Mouse (Mus musculus) liver, embryonic 12.5 days (tissue): ENCODE data around the gene Tnxb. TPM values are rescaled to one million over a fixed set of nuclear protein-coding genes. Genes with fewer than 3 reads are reported as not detected.

Experiments used
- ATAC-seq: fragments of 200-750 bp; cut with Nextera tagmentation; 2 replicates; pipeline ENCODE4 v1.8.0; 2017; ENCODE audit warnings: moderate number of reproducible peaks, mild to moderate bottlenecking, moderate library complexity
- H3K27ac ChIP-seq: fragments of 300-500 bp; sonication (generic); 2 replicates; pipeline ENCODE4 v1.5.1; 2016; ENCODE audit warnings: mild to moderate bottlenecking
- H3K27me3 ChIP-seq: fragments of 300-500 bp; sonication (generic); replicated peaks from 2 replicates; pipeline ENCODE4 v1.6.1; 2016; ENCODE audit warnings: mild to moderate bottlenecking, moderate library complexity
- H3K36me3 ChIP-seq: fragments of 300-500 bp; sonication (generic); 2 replicates; pipeline ENCODE4 v1.6.1; 2016; ENCODE audit warnings: mild to moderate bottlenecking, moderate library complexity
- H3K4me1 ChIP-seq: fragments of 300-500 bp; sonication (generic); 2 replicates; pipeline ENCODE4 v1.6.1; 2016
- H3K4me2 ChIP-seq: fragments of 300-500 bp; sonication (generic); 2 replicates; pipeline ENCODE4 v1.6.1; 2016; ENCODE audit warnings: mild to moderate bottlenecking, moderate library complexity
- H3K4me3 ChIP-seq: fragments of 300-500 bp; sonication (generic); 2 replicates; pipeline ENCODE4 v1.5.1; 2016; ENCODE audit warnings: mild to moderate bottlenecking, moderate library complexity
- H3K9ac ChIP-seq: fragments of 300-500 bp; sonication (generic); 2 replicates; pipeline ENCODE4 v1.6.1; 2016; ENCODE audit warnings: mild to moderate bottlenecking, moderate library complexity
- H3K9me3 ChIP-seq: fragments of 300-500 bp; sonication (generic); replicated peaks from 2 replicates; pipeline ENCODE4 v1.6.1; 2016; ENCODE audit warnings: mild to moderate bottlenecking, moderate library complexity
- WGBS: fragments of 180-500 bp; shearing (Covaris S2); methylation state at CpG from one replicate; pipeline ENCODE4 v1.1.7; 2016; ENCODE audit not compliant: insufficient replicate concordance; 5-methylcytosine and 5-hydroxymethylcytosine counted together
- polyA plus RNA-seq: library from polyadenylated mRNA; unstranded; fragments of >200 nt; fragmentation: Nextera tagmentation; extraction: Ambion mirVana; gene quantifications from 2 replicates; pipeline ENCODE4 v1.2.1, GENCODE M21; 2016

The Tnxb gene
- polyA plus RNA-seq, 1 experiment from 2014 or later: 0.05 TPM

- peaks cover 21% of the 10 kb centered on the region for H3K36me3 ChIP-seq
- no peak for ATAC-seq
- H3K4me3 ChIP-seq: peak overlapping the region; percentile 95
- H3K27me3 ChIP-seq: peaks cover 12% of the 10 kb centered on the region; the same call in 1 of the 2 replicates
- H3K4me1 ChIP-seq: peaks cover 40% of the 10 kb centered on the region
- H3K27ac ChIP-seq: peak overlapping the region; percentile 75
- no peaks in the 10 kb centered on the region for H3K9me3 ChIP-seq
- peak overlapping the region; percentile 94 for H3K4me2 ChIP-seq
- H3K9ac ChIP-seq: peak overlapping the region; percentile 73
- 41% methylated on average over 10 of the region's 10 CpGs for WGBS
Observed at GRCm38 (mm10) chr17:34645256-34645829, 25.0 kb upstream of the Tnxb start.

- 56% methylated on average over 30 of the region's 30 CpGs for WGBS
- peaks cover 12% of the 10 kb centered on the region; the same call in 1 of the 2 replicates for H3K27me3 ChIP-seq
- peaks cover 27% of the 10 kb centered on the region for H3K36me3 ChIP-seq
- H3K27ac ChIP-seq: 0 out of 2 replicates have a peak overlapping the region, but pooled peaks have one; percentile 15
- peak overlapping the region; percentile 94 for H3K4me2 ChIP-seq
- no peak for ATAC-seq
- H3K9me3 ChIP-seq: no peaks in the 10 kb centered on the region
- peak overlapping the region; percentile 95 for H3K4me3 ChIP-seq
- H3K4me1 ChIP-seq: peaks cover 40% of the 10 kb centered on the region
- 0 out of 2 replicates have a peak overlapping the region, but pooled peaks have one; percentile 15 for H3K9ac ChIP-seq
Observed at GRCm38 (mm10) chr17:34645831-34646511, 24.4 kb upstream of the Tnxb start.

DNA sequence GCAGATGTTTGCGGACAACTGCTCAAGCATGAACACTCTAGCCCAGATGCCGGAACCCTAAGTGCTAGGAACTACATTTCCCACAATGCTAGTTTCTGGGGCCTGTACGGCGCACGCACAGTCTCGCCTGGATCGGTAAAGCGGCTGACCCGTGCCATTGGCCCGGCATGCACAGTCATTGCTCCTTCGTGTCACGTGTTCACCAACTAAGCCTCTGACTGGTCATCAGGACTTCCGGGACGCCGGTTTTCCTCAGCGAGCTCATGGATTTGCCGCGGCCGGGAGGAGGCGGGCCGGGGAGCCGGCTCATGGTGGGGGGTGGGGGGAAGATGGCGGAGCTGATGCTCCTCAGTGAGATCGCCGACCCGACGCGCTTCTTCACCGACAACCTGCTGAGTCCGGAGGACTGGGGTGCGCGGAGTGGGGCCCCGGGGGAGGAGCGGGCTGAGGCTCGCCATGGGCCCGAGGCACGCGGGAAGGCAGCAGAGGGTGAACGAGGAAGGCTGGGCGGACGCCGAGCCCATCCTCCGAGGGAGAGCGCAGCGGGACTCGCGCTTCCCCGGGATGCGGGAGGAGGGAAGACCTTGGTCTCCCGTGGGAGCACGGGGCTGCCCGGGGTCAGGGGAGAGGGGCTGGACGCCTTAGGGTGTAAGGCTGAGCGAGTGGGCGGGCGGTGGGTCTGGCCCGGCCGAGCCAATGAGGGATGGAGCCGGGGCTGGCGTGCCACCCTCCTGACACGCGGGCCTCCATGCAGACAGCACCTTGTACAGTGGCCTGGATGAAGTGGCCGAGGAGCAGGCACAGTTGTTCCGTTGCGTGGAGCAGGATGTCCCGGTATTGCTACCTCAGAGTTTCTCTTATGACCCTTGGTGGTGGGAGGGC is 23.2 kb upstream of the Tnxb start, which contains the start of gene Atf6b:
TSS of gene Atf6b (plus strand) at position 241 of the 882 bp plus-strand sequence.
- Histone ChIP-seq H3K9ac (peak within 1 kb of the TSS; percentile 86), H3K9me3 (no peaks in the 10 kb centered on the region), H3K27ac (peak within 1 kb of the TSS; percentile 72), H3K4me2 (peak within 1 kb of the TSS; percentile 94), H3K36me3 (peaks cover 39% of the 10 kb centered on the region), H3K4me1 (peaks cover 40% of the 10 kb centered on the region), H3K4me3 (peak within 1 kb of the TSS; percentile 95), H3K27me3 (peaks cover 5% of the 10 kb centered on the region; the same call in 1 of the 2 replicates)
- peak; percentile 97 for ATAC-seq
- WGBS: 1% methylated on average over 65 of the region's 66 CpGs

DNA sequence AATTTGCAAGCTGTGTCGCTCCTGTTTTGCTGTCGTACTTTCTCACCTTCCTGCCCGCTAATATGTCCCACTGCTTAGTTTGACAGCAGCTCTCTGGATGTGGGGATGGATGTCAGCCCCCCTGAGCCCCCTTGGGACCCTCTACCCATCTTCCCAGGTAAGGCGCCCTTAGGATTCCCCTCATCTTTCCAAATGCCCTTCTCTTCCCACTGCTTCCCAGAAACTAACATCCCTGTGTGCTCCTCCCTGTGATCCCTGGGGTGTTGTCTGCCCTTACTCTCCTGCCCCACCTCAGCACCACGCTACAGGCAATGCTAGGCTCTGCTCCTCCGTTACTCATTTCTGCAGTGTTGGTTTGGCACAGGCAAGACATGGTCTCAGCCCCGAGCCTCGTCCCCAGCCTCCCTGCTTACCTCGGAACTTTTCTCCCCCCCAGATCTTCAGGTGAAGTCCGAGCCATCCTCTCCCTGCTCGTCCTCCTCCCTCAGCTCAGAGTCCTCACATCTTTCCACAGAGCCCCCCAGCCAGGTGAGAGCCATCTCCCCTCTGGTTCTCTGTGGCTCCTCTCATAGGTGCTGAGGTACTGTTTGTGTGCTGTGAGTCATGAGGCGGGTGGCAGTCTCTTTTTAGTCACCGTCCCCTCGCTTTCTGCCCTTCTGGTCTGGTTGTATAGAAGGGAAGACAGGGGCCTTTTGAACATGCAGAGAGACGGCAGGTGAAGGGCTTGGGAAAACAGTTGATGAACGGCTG is 22.0 kb upstream of the Tnxb start:
- 81% methylated on average over 16 of the region's 16 CpGs for WGBS
- no peak for ATAC-seq
- H3K4me1 ChIP-seq: peaks cover 40% of the 10 kb centered on the region
- H3K27ac ChIP-seq: 0 out of 2 replicates have a peak overlapping the region, but pooled peaks have one; percentile 72
- H3K9me3 ChIP-seq: no peaks in the 10 kb centered on the region
- H3K4me2 ChIP-seq: peak overlapping the region; percentile 94
- peaks cover 50% of the 10 kb centered on the region for H3K36me3 ChIP-seq
- no peaks in the 10 kb centered on the region for H3K27me3 ChIP-seq
- peak overlapping the region; percentile 86 for H3K9ac ChIP-seq
- peak overlapping the region; percentile 95 for H3K4me3 ChIP-seq

- peaks cover 34% of the 10 kb centered on the region for H3K4me1 ChIP-seq
- H3K4me3 ChIP-seq: no peak overlapping the region
- H3K27me3 ChIP-seq: no peaks in the 10 kb centered on the region
- H3K27ac ChIP-seq: no peak overlapping the region
- H3K9ac ChIP-seq: no peak overlapping the region
- ATAC-seq: no peak
- 79% methylated on average over 18 of the region's 18 CpGs for WGBS
- H3K9me3 ChIP-seq: no peaks in the 10 kb centered on the region
- H3K36me3 ChIP-seq: peaks cover 60% of the 10 kb centered on the region
- H3K4me2 ChIP-seq: no peak overlapping the region
Observed at GRCm38 (mm10) chr17:34649106-34649864, 21.1 kb upstream of the Tnxb start.

GRCm38 (mm10) chr17:34650781-34651180 is 19.6 kb upstream of the Tnxb start:
- Histone ChIP-seq H3K9ac (no peak overlapping the region), H3K9me3 (no peaks in the 10 kb centered on the region), H3K36me3 (peaks cover 68% of the 10 kb centered on the region), H3K4me2 (no peak overlapping the region), H3K4me1 (peaks cover 29% of the 10 kb centered on the region), H3K27me3 (no peaks in the 10 kb centered on the region), H3K27ac (no peak overlapping the region), H3K4me3 (no peak overlapping the region)
- no peak for ATAC-seq
- WGBS: 83% methylated on average over 14 of the region's 14 CpGs

- no peak for ATAC-seq
- Histone ChIP-seq H3K4me1 (peaks cover 20% of the 10 kb centered on the region), H3K27ac (no peak overlapping the region), H3K36me3 (peaks cover 68% of the 10 kb centered on the region), H3K9me3 (no peaks in the 10 kb centered on the region), H3K27me3 (no peaks in the 10 kb centered on the region), H3K9ac (no peak overlapping the region), H3K4me3 (no peak overlapping the region), H3K4me2 (no peak overlapping the region)
- WGBS: 59% methylated on average over 19 of the region's 19 CpGs
Observed at GRCm38 (mm10) chr17:34651507-34652221, 18.7 kb upstream of the Tnxb start.

- Histone ChIP-seq H3K9me3 (no peaks in the 10 kb centered on the region), H3K4me1 (peaks cover 17% of the 10 kb centered on the region), H3K9ac (no peak overlapping the region), H3K27ac (no peak overlapping the region), H3K36me3 (peaks cover 68% of the 10 kb centered on the region), H3K4me2 (no peak overlapping the region), H3K27me3 (peaks cover 7% of the 10 kb centered on the region), H3K4me3 (no peak overlapping the region)
- 77% methylated on average over 10 of the region's 10 CpGs for WGBS
- ATAC-seq: no peak
Observed at GRCm38 (mm10) chr17:34652546-34652945, 17.8 kb upstream of the Tnxb start.

GRCm38 (mm10) chr17:34652985-34653384 is 17.4 kb upstream of the Tnxb start:
- 83% methylated on average over 8 of the region's 8 CpGs for WGBS
- H3K4me3 ChIP-seq: no peak overlapping the region
- peaks cover 11% of the 10 kb centered on the region for H3K27me3 ChIP-seq
- H3K9me3 ChIP-seq: no peaks in the 10 kb centered on the region
- H3K27ac ChIP-seq: no peak overlapping the region
- no peak for ATAC-seq
- no peak overlapping the region for H3K4me2 ChIP-seq
- H3K9ac ChIP-seq: no peak overlapping the region
- H3K4me1 ChIP-seq: peaks cover 13% of the 10 kb centered on the region
- H3K36me3 ChIP-seq: peaks cover 68% of the 10 kb centered on the region

DNA sequence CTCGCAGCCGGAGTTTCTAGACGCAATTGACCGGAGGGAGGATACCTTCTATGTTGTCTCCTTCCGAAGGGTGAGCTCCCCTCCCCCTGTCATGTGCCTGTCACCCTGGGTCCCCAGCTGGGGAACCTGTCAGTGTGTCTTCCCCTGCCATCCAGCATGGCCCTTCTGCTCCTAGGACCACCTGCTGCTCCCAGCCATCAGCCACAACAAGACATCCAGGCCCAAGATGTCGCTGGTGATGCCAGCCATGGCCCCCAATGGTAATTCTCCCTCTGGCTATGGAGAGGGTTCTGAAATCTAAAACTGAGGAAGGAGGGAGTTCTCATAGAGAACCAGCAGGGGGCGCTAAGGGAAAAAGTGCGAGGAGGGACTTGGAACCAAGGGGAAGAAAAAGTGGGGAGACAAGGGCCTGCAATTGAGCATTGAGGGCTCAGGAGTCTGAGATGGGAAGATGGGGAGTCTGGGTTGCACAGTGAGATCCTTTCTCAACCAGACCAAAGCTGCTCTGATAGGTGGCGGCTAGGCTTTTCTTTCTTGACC is 16.5 kb upstream of the Tnxb start:
- Histone ChIP-seq H3K36me3 (peaks cover 62% of the 10 kb centered on the region), H3K27me3 (peaks cover 19% of the 10 kb centered on the region), H3K4me3 (no peak overlapping the region), H3K4me1 (peaks cover 8% of the 10 kb centered on the region; the same call in 1 of the 2 replicates), H3K9me3 (no peaks in the 10 kb centered on the region), H3K27ac (no peak overlapping the region), H3K4me2 (no peak overlapping the region), H3K9ac (no peak overlapping the region)
- WGBS: 55% methylated on average over 9 of the region's 9 CpGs
- ATAC-seq: no peak
